Mouse (Mus musculus): ENCODE results near the gene Ptprz1.

GRCm38 (mm10) chr6:22984520-22985154 lies 109.3 kb downstream of the Ptprz1 start:
- no peak for TF ChIP-seq CTCF (IDR thresholded peaks at IDR 0.05; ENCODE audit: low read depth, low read length)
- TF ChIP-seq POLR2A (IDR thresholded peaks at IDR 0.05; ENCODE audit: borderline replicate concordance, low read depth, low read length) = no peak

Data from bone marrow macrophage, adult 2 months (primary cell).